Mouse (Mus musculus) embryonic fibroblast, embryonic 13.5 days (primary cell): ENCODE data around the gene Eif4enif1.
"Not testable (repeated sequence)": the region's sequence is repeated elsewhere in the genome, so short reads cannot be mapped to it uniquely, and the experiment has no call there.

Source experiments
- CTCF ChIP-seq: IDR thresholded peaks from 2 replicates; pipeline ENCODE4 v1.5.1; 2011; ENCODE audit warnings: mild to moderate bottlenecking, control low read depth, low read length, moderate library complexity, borderline replicate concordance; ENCODE audit not compliant: insufficient read depth
- POLR2A ChIP-seq: IDR thresholded peaks from 2 replicates; pipeline ENCODE4 v1.6.1; 2011; ENCODE audit warnings: low read depth, mild to moderate bottlenecking, control low read depth, low read length, moderate library complexity

GRCm38 (mm10) chr11:3153666-3154397 is 48.4 kb upstream of the Eif4enif1 start:
- 0 out of 2 replicates have a peak, but pooled peaks have one; percentile 15 for TF ChIP-seq POLR2A
- not testable (repeated sequence) for TF ChIP-seq CTCF
